Mouse (Mus musculus) urinary bladder, postnatal 10 days (tissue): Measurements from ENCODE around the gene Cit.

Experiments
- DNase-seq: peaks from one replicate; pipeline ENCODE4 v3.0.0; 2022; ENCODE audit warnings: low spot score

Cit gene

GRCm38 (mm10) chr5:115917960-115918359 is 72.9 kb downstream of the Cit start:
- DNase-seq = no peak

DNA sequence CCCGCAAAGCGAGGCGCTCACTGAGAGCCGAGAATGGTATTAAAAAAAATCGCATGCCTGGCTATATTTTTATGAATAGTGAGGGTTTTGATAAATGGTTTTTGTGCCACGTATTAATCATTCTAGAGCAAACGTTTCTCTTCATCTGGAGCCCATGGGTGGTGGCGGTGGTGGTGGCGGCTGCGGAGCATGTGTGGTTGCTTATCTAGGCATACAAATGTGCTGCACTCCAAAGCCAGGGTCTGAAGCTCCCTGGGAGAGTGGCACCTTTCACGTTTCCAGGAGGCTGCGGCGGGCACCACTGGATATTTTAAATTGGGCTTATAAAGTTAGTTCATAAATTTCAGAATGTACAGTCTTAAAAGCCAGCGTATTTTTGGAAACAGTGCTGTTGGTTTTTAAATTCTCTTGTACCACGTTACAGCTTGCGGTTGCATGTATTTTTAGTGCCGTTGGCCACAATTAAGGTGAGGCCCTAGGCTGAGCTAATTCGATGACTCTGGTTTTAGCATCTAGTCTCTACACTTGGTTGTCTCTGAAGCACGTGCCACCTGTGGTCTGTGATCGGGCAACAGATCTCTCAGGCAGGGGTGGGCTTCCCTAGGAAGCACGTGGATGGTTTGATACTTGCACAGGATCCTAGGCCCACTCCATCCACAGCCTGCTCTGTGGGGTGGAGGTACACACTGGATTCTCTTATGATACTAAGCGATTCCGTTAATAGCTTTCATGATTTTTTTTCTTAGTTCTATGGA is 73.7 kb downstream of the Cit start:
- DNase-seq = no peak

DNA sequence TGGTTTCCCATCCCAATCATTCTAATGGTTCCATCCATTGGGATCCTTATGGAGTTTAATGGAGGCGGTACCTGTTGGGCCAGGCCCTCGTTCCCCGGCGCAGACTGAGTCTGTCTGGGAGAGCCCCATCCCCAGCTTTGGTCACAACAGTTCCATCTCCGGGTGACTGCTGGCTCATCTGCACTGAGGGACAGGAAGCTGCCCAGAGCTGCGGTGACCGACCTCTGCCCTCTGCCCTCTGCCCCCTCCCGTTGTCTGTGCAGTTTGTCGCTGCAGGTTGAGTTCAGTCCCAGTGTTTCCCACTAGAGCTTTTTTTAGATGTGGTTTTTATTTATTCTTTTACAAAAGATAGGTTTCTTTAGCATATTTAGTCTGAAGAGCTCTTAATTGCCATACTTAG is 76.9 kb downstream of the Cit start:
- no peak for DNase-seq

GRCm38 (mm10) chr5:115924946-115925345 is 79.9 kb downstream of the Cit start:
- no peak for DNase-seq

- DNase-seq = no peak
These were observed 83.9 kb downstream of the Cit start for GRCm38 (mm10) chr5:115928786-115929507.

- no peak for DNase-seq
These were observed 87.2 kb downstream of the Cit start for GRCm38 (mm10) chr5:115932325-115932724.

DNA sequence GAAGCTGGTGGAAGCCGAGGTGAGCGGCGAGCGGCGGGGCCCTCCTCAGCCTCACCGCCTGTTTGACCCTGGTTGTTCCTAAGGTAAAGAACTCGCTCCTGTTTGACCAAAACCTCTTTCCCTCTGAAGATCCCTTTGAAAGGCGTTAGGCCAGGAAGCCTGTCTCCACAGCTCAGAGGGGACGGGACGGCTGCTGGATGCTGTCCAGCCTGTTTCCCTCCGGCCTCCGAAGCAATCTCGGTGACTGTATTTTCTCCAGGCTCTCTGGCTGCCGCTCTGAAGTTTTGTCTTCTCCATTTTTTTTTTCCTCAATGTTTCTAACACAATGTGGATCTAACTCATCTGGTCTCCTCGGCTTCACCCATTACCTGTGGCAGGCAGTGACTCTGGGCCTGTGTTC is 91.8 kb downstream of the Cit start:
- no peak for DNase-seq

DNA sequence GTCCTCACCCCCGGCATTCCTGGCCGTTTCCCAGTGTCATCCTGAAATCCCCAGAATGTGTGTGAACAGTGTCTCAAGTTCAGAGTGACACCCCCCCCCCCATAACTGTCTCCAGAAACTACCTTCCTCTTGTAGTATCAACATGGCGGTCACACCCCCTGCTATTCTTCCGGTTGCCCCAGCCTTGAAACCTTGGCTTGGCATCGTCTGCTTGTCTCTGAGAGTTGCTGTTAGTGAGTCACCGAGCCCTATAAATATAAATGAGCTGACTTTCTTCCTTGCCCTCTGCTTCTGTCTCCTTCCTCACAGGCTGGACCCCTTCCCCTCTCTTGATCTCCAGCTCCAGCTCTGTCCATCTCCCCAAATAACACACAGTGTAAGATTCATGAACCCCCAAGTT is 92.5 kb downstream of the Cit start:
- no peak for DNase-seq

DNA sequence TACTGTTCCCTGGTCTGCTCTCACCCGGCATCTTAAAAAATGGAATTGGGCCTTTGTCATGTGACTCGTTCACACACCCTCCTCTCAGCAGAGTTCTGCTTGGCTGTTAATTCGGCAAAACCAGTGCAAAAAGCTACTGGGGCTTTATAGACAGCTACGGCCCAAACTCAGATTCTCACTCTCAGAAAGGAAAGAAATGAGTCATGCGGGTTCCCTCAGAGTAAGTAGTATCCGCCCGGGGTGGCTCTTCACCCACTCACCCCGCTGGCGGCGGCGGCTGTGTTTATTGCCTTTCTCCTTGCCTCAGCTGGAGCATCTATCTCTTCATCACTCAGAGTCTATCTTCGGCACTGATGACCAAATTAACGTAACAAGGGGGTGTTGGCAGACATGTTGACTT is 93.9 kb downstream of the Cit start:
- DNase-seq = no peak

- no peak for DNase-seq
These were observed 97.3 kb downstream of the Cit start for GRCm38 (mm10) chr5:115942389-115942788.

GRCm38 (mm10) chr5:115944791-115945490 is 99.9 kb downstream of the Cit start:
- no peak for DNase-seq

GRCm38 (mm10) chr5:115947622-115948353 is 102.7 kb downstream of the Cit start:
- no peak for DNase-seq

DNA sequence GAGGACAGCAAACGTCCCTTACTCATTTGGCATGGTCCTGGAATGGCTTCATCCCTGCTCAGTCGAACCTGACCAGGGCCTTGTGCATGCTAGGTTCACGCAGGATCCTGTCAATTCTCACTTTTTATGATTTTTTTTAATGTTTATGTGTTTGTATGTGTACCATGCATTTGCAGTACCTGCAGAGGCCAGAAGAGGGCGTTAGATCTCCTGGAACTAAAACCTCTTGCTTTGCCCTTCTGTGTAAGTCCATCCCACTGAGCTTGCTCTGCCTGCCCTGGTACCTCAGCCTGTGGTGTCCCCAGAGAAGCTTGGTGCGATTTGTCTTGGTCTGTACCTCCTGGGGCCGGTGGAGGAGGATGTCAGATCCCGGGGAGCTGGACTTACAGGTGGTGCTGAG is 105.9 kb downstream of the Cit start:
- DNase-seq = no peak

- no peak for DNase-seq
These were observed 108.1 kb downstream of the Cit start for GRCm38 (mm10) chr5:115953173-115953572.

DNA sequence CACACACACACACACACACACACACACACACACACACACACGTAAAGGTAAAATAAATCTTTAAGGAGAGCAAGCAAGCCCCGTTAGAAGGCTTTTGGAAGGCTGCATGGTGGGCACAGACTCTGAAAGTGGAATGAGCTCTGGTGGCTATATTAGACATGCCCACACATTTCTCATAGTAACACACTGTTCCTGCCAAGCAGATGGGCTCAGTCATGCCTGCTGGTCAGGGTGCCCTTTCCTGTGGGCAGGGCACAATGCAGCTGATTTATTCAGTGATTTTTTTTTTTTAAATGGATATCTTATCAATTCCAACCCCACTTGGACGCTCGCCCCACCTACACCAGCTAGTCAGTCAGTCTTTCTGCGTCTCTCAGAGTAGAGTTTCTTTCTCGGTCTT is 109.0 kb downstream of the Cit start:
- DNase-seq = no peak

GRCm38 (mm10) chr5:115954549-115954948 is 109.5 kb downstream of the Cit start:
- no peak for DNase-seq

GRCm38 (mm10) chr5:115955131-115955530 is 110.1 kb downstream of the Cit start:
- no peak for DNase-seq

GRCm38 (mm10) chr5:115956048-115956447 is 111.0 kb downstream of the Cit start:
- DNase-seq = no peak

DNA sequence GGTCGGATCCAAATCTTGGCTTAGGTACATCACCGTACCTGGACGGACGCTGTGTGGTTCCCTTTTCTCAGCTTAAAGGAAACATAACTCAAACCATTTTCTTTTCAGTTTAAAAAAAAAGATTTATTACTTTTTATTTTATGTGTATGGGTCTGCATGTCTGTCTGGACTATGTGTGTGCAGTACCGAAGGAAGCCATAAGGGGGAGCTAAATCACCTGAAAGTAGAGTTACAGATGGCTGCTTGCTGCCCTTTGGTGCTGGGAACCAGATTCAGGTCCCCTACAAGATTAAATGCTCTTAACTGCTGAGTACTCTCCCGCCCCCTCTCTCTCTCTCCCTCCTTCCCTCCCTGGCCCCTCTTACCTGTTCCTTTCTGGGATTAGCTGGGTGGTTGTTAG is 112.1 kb downstream of the Cit start:
- no peak for DNase-seq

DNA sequence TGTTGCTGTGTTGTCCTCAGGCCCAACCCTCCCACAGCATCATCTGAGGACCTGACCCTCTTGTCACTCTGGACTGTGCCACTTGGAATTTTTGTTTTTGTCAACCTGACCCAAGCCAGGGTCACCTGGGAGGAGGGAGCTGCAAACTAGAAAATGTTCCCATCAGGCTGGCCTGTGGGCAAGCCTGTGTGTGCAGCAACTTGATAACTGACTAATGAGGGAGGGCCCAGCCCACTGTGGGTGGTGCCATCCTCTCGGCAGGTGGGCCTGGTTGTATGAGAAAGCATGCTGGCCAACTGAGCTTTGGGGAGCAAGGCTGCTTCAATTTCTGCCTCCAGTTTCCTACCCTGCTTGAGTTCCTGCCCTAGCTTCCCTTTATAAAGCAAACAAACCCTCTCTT is 113.3 kb downstream of the Cit start:
- no peak for DNase-seq

DNA sequence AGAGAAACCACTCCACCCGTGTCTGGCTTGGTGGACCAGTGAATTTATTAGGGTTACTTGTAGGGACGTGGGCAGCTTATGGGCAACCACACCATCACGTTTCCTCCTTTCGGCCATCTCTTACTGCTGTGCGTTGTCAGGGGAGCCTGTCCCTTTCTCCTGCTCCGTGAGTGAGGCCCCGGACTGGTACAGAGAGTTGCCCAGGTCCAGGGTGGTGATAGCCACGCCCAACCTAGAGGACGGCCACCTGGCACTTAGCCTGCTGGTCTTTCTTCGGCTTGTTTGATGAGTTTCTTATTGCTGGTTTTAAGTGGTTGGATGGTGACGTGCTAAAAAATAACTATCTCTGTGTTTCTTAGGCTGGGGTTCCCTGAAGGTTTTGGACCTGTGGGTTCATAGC is 113.7 kb downstream of the Cit start:
- no peak for DNase-seq

DNA sequence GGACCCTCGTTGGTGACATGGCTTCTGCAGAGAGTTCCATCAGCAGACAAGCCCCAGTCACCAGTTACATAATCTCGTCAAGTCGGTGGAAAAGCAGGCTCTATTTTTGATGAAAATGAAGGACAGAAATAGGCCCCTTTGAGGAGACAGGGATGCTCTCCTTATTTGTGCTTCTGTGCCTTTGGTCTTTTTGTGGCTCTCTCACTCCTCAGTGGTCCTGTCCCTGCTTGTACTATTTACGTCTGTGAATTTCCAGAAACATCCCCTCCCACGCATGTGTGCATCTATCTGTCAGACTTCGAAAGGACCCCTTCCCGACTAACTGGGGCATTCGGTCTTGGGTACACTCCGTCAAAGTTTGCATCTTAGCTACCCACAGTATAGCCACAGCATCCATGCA is 116.7 kb downstream of the Cit start:
- no peak for DNase-seq
